Mouse (Mus musculus) layer of hippocampus, postnatal 36 days (tissue): Measurements from ENCODE around the gene Prpf4. TPM values are rescaled to one million over a fixed set of nuclear protein-coding genes. Genes with fewer than 3 reads are reported as not detected.

Experiments used
- DNase-seq, 2 experiments: peaks; one replicate each; pipeline ENCODE4 v3.0.0; 2022
- total RNA-seq, 2 experiments: library from RNA; stranded (reverse); gene quantifications; 2 replicates each; pipeline ENCODE4 v1.2.3; 2021

The Prpf4 gene
- total RNA-seq, 2 experiments from 2014 or later = 13.1 to 15.0 TPM

GRCm38 (mm10) chr4:62389592-62390512, 18.7 kb upstream of the Prpf4 start:
- DNase-seq = no peak

- DNase-seq = no peak
Observed at GRCm38 (mm10) chr4:62391892-62392291, 16.7 kb upstream of the Prpf4 start.

- DNase-seq = no peak
Observed at GRCm38 (mm10) chr4:62393459-62393858, 15.1 kb upstream of the Prpf4 start.

GRCm38 (mm10) chr4:62395806-62396205, 12.8 kb upstream of the Prpf4 start:
- DNase-seq = no peak

- peak; percentile 26 to 34 for DNase-seq
Observed at GRCm38 (mm10) chr4:62397616-62398365, 10.8 kb upstream of the Prpf4 start.

GRCm38 (mm10) chr4:62398956-62399355, 9.6 kb upstream of the Prpf4 start:
- DNase-seq = no peak

- no peak for DNase-seq
Observed at GRCm38 (mm10) chr4:62406133-62406532, 2.5 kb upstream of the Prpf4 start.

- peak; percentile 40 to 41 for DNase-seq
Observed at GRCm38 (mm10) chr4:62407730-62408582, 641 bp upstream of the Prpf4 start.

GRCm38 (mm10) chr4:62409615-62410014, 1.0 kb downstream of the Prpf4 start:
- DNase-seq = no peak

- DNase-seq = no peak
Observed at GRCm38 (mm10) chr4:62410325-62410724, 1.7 kb downstream of the Prpf4 start.

GRCm38 (mm10) chr4:62411606-62412005, 3.0 kb downstream of the Prpf4 start:
- no peak for DNase-seq

- peak; percentile 26 to 36 for DNase-seq
Observed at GRCm38 (mm10) chr4:62418448-62418847, 9.9 kb downstream of the Prpf4 start.

- DNase-seq = no peak
Observed at GRCm38 (mm10) chr4:62419091-62419490, 10.5 kb downstream of the Prpf4 start.

- DNase-seq = no peak
Observed at GRCm38 (mm10) chr4:62425891-62426290, 17.3 kb downstream of the Prpf4 start.

GRCm38 (mm10) chr4:62427978-62428758, 19.6 kb downstream of the Prpf4 start:
- DNase-seq = no peak

- DNase-seq = no peak
Observed at GRCm38 (mm10) chr4:62429616-62430015, 21.0 kb downstream of the Prpf4 start.

- no peak for DNase-seq
Observed at GRCm38 (mm10) chr4:62430678-62431077, 22.1 kb downstream of the Prpf4 start.

- no peak for DNase-seq
Observed at GRCm38 (mm10) chr4:62431522-62431921, 22.9 kb downstream of the Prpf4 start.

- no peak for DNase-seq
Observed at GRCm38 (mm10) chr4:62433939-62434870, 25.6 kb downstream of the Prpf4 start.

- no peak for DNase-seq
Observed at GRCm38 (mm10) chr4:62435081-62435480, 26.5 kb downstream of the Prpf4 start, which contains the start of gene Rnf183. Rnf183 (minus strand) TSS chr4:62435252.
